Mouse (Mus musculus) heart, embryonic 12.5 days (tissue): ENCODE results near the gene Tut1. TPM values are rescaled to one million over a fixed set of nuclear protein-coding genes. Genes with fewer than 3 reads are reported as not detected.

Experiments used
- ATAC-seq: fragments of 200-750 bp; cut with Nextera tagmentation; 2 replicates; pipeline ENCODE4 v1.8.0; 2017; ENCODE audit warnings: moderate TSS enrichment, moderate library complexity; ENCODE audit not compliant: insufficient number of reproducible peaks, low FRiP score
- H3K27ac ChIP-seq: fragments of 300-500 bp; sonication (generic); 2 replicates; pipeline ENCODE4 v1.5.1; 2016; ENCODE audit warnings: mild to moderate bottlenecking, moderate library complexity; ENCODE audit not compliant: poor library complexity, severe bottlenecking
- H3K27me3 ChIP-seq: fragments of 300-500 bp; sonication (generic); replicated peaks from 2 replicates; pipeline ENCODE4 v1.6.1; 2016; ENCODE audit warnings: mild to moderate bottlenecking, moderate library complexity
- H3K36me3 ChIP-seq: fragments of 300-500 bp; sonication (generic); 2 replicates; pipeline ENCODE4 v1.6.1; 2016; ENCODE audit warnings: mild to moderate bottlenecking, moderate library complexity
- H3K4me1 ChIP-seq: fragments of 300-500 bp; sonication (generic); replicated peaks from 2 replicates; pipeline ENCODE4 v1.6.1; 2016; ENCODE audit warnings: mild to moderate bottlenecking
- H3K4me2 ChIP-seq: fragments of 300-500 bp; sonication (generic); 2 replicates; pipeline ENCODE4 v1.6.1; 2016; ENCODE audit warnings: mild to moderate bottlenecking, moderate library complexity
- H3K4me3 ChIP-seq: fragments of 300-500 bp; sonication (generic); 2 replicates; pipeline ENCODE4 v1.5.1; 2016; ENCODE audit warnings: mild to moderate bottlenecking
- H3K9ac ChIP-seq: fragments of 300-500 bp; sonication (generic); 2 replicates; pipeline ENCODE4 v1.6.1; 2016; ENCODE audit warnings: mild to moderate bottlenecking, moderate library complexity
- H3K9me3 ChIP-seq: fragments of 300-500 bp; sonication (generic); replicated peaks from 2 replicates; pipeline ENCODE4 v1.6.1; 2016; ENCODE audit warnings: mild to moderate bottlenecking, moderate library complexity
- WGBS: fragments of 180-500 bp; shearing (Covaris S2); methylation state at CpG from one replicate; pipeline ENCODE4 v1.1.7; 2016; 5-methylcytosine and 5-hydroxymethylcytosine counted together
- polyA plus RNA-seq: library from polyadenylated mRNA; unstranded; fragments of >200 nt; fragmentation: Nextera tagmentation; extraction: Ambion mirVana; gene quantifications from 2 replicates; pipeline ENCODE4 v1.2.1, GENCODE M21; 2016

Tut1 gene
- polyA plus RNA-seq, 1 experiment from 2014 or later, result 17.1 TPM

- 9% methylated on average over 4 of the region's 4 CpGs for WGBS
- H3K36me3 ChIP-seq, result peaks cover 27% of the 10 kb centered on the region
- no peaks in the 10 kb centered on the region for H3K27me3 ChIP-seq
- ATAC-seq, result peak; percentile 60; the same call in 1 of the 2 replicates
- H3K4me1 ChIP-seq, result peaks cover 80% of the 10 kb centered on the region
- peak overlapping the region; percentile 38; the same call in 1 of the 2 replicates for H3K9ac ChIP-seq
- H3K9me3 ChIP-seq, result no peaks in the 10 kb centered on the region
- H3K27ac ChIP-seq, result peak overlapping the region; percentile 57
- no peak overlapping the region for H3K4me3 ChIP-seq
- H3K4me2 ChIP-seq, result peak overlapping the region; percentile 33
Measured at GRCm38 (mm10) chr19:8983150-8983650, 29.6 kb downstream of the Tut1 start.

DNA sequence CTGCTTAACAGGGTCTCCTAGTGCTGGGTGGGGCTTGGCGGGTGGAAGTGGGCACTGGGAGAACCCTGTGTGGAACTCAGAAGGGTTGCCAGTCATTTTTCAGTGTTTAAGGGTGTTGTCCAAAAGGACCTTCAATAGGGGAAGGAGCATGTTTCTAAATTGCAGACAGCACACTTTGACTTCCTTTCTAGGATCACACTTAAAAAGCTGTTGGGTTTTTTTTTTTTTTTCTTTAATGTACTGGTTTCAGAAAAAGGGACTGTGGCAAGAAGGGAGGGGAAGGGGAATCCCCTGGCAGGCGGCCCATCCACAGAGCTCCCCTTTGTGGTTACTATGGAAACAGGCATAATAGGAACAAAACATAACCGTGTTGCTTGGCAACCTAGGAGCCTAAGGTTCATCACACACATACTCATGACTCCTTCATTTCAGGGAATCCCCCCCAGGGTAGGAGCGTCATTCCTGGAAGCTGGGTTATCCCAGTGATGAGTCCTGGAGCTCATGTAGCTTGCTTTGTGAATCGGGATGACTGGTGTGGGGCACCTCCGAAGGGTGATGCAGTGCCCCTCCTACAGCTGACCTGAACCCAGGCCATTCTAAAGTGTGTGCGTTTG, 30.7 kb downstream of the Tut1 start:
- Histone ChIP-seq H3K4me2 (peak overlapping the region; percentile 22; the same call in 1 of the 2 replicates), H3K36me3 (peaks cover 16% of the 10 kb centered on the region), H3K27me3 (no peaks in the 10 kb centered on the region), H3K27ac (peak overlapping the region; percentile 22; the same call in 1 of the 2 replicates), H3K4me3 (no peak overlapping the region), H3K9ac (no peak overlapping the region; the same call in 1 of the 2 replicates), H3K9me3 (no peaks in the 10 kb centered on the region), H3K4me1 (peaks cover 89% of the 10 kb centered on the region)
- no peak for ATAC-seq
- WGBS, result 22% methylated on average over 7 of the region's 7 CpGs

- H3K36me3 ChIP-seq, result peaks cover 2% of the 10 kb centered on the region
- ATAC-seq, result no peak
- no peaks in the 10 kb centered on the region for H3K9me3 ChIP-seq
- no peaks in the 10 kb centered on the region for H3K27me3 ChIP-seq
- no peak overlapping the region for H3K4me3 ChIP-seq
- 47% methylated on average over 5 of the region's 5 CpGs for WGBS
- no peak overlapping the region for H3K9ac ChIP-seq
- H3K4me2 ChIP-seq, result no peak overlapping the region
- peaks cover 83% of the 10 kb centered on the region for H3K4me1 ChIP-seq
- H3K27ac ChIP-seq, result no peak overlapping the region
Measured at GRCm38 (mm10) chr19:8985891-8986290, 32.2 kb downstream of the Tut1 start.

- Histone ChIP-seq H3K4me2 (peak overlapping the region; percentile 71), H3K4me3 (no peak overlapping the region), H3K4me1 (peaks cover 84% of the 10 kb centered on the region), H3K9me3 (no peaks in the 10 kb centered on the region), H3K27ac (peak overlapping the region; percentile 95), H3K36me3 (no peaks in the 10 kb centered on the region), H3K9ac (no peak overlapping the region; the same call in 1 of the 2 replicates), H3K27me3 (no peaks in the 10 kb centered on the region)
- ATAC-seq, result peak; percentile 15; the same call in 1 of the 2 replicates
- 20% methylated on average over 2 of the region's 2 CpGs for WGBS
Measured at GRCm38 (mm10) chr19:8987816-8988215, 34.2 kb downstream of the Tut1 start.

DNA sequence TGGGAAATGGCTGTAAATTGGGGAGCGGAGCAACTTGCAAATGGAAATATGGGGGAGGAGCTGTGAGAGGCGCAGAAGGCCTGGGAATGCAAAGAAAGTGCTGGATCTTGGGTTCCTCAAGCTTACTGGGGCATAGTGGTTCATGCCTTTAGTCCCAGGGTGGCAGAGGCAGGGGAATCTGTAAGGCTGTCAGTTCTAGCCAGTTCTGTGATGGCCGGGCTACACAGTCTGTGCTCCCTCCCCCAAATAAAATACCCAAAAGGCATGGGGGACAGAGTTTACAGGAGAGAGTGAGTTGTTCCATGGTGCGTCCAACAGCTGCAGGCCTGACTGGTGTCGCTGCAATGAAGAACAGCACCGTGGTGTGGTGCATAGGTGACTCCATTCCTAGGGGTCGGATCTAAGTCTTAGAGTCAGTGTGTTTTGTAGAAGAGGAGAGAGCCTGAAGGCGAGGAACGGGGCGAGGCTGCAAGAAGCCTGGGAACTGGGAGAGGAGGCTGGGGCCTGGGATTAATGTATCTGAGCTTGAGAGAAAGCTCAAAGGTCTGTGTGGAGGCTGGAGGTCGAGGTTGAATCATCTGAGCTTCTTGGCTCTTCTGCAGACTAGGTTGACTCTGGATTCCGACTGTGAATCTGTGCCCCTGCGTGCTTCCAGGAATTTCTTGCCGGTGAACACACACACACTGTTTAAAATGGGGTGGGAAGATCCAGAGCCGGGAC, 34.9 kb downstream of the Tut1 start:
- H3K9ac ChIP-seq, result peak overlapping the region; percentile 97
- H3K36me3 ChIP-seq, result no peaks in the 10 kb centered on the region
- no peaks in the 10 kb centered on the region for H3K27me3 ChIP-seq
- H3K4me3 ChIP-seq, result peak overlapping the region; percentile 90
- WGBS, result 19% methylated on average over 15 of the region's 15 CpGs
- peak overlapping the region; percentile 95 for H3K27ac ChIP-seq
- peak overlapping the region; percentile 71 for H3K4me2 ChIP-seq
- no peaks in the 10 kb centered on the region for H3K9me3 ChIP-seq
- H3K4me1 ChIP-seq, result peaks cover 84% of the 10 kb centered on the region
- no peak for ATAC-seq

DNA sequence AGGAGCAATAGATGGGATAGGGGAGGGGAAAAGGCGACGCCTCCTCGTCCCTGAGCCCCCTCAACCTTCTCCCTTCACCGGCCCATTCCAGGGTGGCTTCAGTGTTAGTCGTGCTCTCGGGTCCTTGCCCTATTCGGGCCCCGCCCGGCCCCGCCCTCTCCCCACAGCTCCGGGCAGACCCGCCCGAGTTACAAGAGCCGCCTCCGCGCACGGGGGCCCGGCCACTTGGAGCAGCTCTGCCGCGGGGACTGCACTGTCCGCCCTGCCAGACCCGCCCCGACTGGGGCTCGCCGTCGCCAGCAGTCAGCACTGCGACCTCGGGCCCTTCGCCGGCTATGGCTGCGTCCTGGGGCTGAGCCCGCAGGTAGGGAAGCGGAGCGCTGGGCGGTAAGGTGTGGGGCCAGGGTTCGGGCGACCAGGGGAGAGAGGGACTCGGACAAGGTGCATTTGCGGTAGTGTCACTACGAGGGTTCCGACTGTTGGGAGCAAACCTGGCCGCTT, 35.5 kb downstream of the Tut1 start, which contains the start of gene Ahnak:
TSS of gene Ahnak (plus strand) at position 219 of the 501 bp plus-strand sequence.
- H3K27me3 ChIP-seq, result no peaks in the 10 kb centered on the region
- no peaks in the 10 kb centered on the region for H3K9me3 ChIP-seq
- peak within 1 kb of the TSS; percentile 95 for H3K27ac ChIP-seq
- H3K4me2 ChIP-seq, result peak within 1 kb of the TSS; percentile 71
- peak within 1 kb of the TSS; percentile 90 for H3K4me3 ChIP-seq
- H3K4me1 ChIP-seq, result peaks cover 80% of the 10 kb centered on the region
- no peaks in the 10 kb centered on the region for H3K36me3 ChIP-seq
- peak; percentile 75 for ATAC-seq
- under 1% methylated on average over 37 of the region's 42 CpGs for WGBS
- H3K9ac ChIP-seq, result peak within 1 kb of the TSS; percentile 97

DNA sequence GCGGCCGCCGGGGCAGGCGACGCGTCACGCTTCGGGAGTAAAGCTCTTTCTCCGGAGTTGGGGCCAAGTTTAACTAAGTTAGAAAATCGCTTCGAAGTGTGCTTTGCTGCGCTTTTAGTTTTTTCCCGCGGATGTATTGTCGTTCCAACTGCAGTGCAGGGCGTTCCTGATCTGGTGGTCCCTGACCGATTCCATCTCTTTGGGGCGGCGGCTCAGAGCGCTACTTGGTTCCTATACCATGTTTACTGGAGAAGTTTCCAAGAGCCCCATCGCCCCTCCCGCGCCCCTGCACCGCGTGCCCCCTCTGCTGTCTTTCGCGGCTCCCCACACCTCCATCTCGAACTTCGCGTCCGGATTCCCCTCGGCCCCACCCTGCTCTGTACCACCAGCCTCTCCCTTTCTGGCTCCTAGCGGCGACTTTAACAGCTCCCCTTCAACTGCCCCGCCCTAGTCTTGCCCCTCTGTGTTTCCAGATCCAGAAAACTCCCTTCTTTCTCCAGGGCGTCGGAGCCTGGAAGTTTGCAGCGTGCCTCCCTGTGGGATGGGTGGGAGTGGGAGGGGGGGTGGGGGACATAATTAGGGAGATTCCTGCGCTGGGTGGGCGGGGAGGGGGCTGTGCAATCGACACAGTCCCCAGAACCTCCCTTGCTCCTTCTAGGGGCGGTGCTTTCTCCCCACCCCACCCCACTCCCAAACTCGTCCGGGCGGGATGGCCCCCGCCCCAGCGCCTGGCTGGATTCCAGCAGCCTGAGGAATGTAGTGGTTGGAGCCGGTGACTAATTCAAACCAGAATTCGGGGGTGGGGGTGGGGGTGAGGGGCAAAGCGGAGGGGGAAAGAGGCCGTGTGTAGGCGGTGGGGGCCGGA, 36.2 kb downstream of the Tut1 start:
- Histone ChIP-seq H3K27ac (peak overlapping the region; percentile 95), H3K4me3 (peak overlapping the region; percentile 90), H3K4me1 (peaks cover 79% of the 10 kb centered on the region), H3K9me3 (no peaks in the 10 kb centered on the region), H3K36me3 (no peaks in the 10 kb centered on the region), H3K4me2 (peak overlapping the region; percentile 71), H3K9ac (peak overlapping the region; percentile 97), H3K27me3 (no peaks in the 10 kb centered on the region)
- peak; percentile 74 for ATAC-seq
- under 1% methylated on average over 53 of the region's 53 CpGs for WGBS

- no peaks in the 10 kb centered on the region for H3K27me3 ChIP-seq
- WGBS, result 11% methylated on average over 15 of the region's 15 CpGs
- peak overlapping the region; percentile 90 for H3K4me3 ChIP-seq
- peak overlapping the region; percentile 97 for H3K9ac ChIP-seq
- H3K4me1 ChIP-seq, result peaks cover 79% of the 10 kb centered on the region
- peak overlapping the region; percentile 71 for H3K4me2 ChIP-seq
- H3K27ac ChIP-seq, result peak overlapping the region; percentile 95
- H3K9me3 ChIP-seq, result no peaks in the 10 kb centered on the region
- ATAC-seq, result peak; percentile 38
- no peaks in the 10 kb centered on the region for H3K36me3 ChIP-seq
Measured at GRCm38 (mm10) chr19:8990432-8991102, 36.9 kb downstream of the Tut1 start.

GRCm38 (mm10) chr19:8991245-8991870, 37.7 kb downstream of the Tut1 start:
- no peaks in the 10 kb centered on the region for H3K27me3 ChIP-seq
- H3K9me3 ChIP-seq, result no peaks in the 10 kb centered on the region
- no peak for ATAC-seq
- no peaks in the 10 kb centered on the region for H3K36me3 ChIP-seq
- peak overlapping the region; percentile 90 for H3K4me3 ChIP-seq
- H3K27ac ChIP-seq, result peak overlapping the region; percentile 95
- peaks cover 78% of the 10 kb centered on the region for H3K4me1 ChIP-seq
- peak overlapping the region; percentile 97 for H3K9ac ChIP-seq
- H3K4me2 ChIP-seq, result peak overlapping the region; percentile 71
- 39% methylated on average over 4 of the region's 4 CpGs for WGBS
